Mouse (Mus musculus) C2C12 (cell line): Measurements from ENCODE around the gene Ror2. TPM values are rescaled to one million over a fixed set of nuclear protein-coding genes. Genes with fewer than 3 reads are reported as not detected.

ENCODE experiments used
- H3K27me3 ChIP-seq: one replicate; pipeline ENCODE4 v1.6.1; 2011; ENCODE audit not compliant: control insufficient read depth, insufficient read depth, insufficient read length
- H3K36me3 ChIP-seq: one replicate; pipeline ENCODE4 v1.6.1; 2011; ENCODE audit not compliant: control insufficient read depth, insufficient read depth
- H3K4me3 ChIP-seq: one replicate; pipeline ENCODE4 v1.5.1; 2011; ENCODE audit warnings: mild to moderate bottlenecking, control low read depth; ENCODE audit not compliant: poor library complexity, insufficient read depth, severe bottlenecking
- H3K79me2 ChIP-seq: one replicate; pipeline ENCODE4 v1.6.1; 2011; ENCODE audit not compliant: control insufficient read depth, insufficient read depth
- H3K79me3 ChIP-seq: one replicate; pipeline ENCODE4 v1.6.1; 2011; ENCODE audit warnings: low read depth, control low read depth
- H3ac ChIP-seq: one replicate; pipeline ENCODE3; 2011; ENCODE audit warnings: low read depth; ENCODE audit not compliant: control insufficient read depth, insufficient read length
- CEBPB ChIP-seq: IDR thresholded peaks from one replicate; pipeline ENCODE4 v1.6.1; 2011; ENCODE audit warnings: low read depth, mild to moderate bottlenecking, control low read depth, moderate library complexity
- CTCF ChIP-seq: IDR thresholded peaks from one replicate; pipeline ENCODE4 v1.5.1; 2011; ENCODE audit not compliant: control insufficient read depth, insufficient read depth, insufficient read length
- FOSL1 ChIP-seq: IDR thresholded peaks from one replicate; pipeline ENCODE4 v1.8.0; 2011; ENCODE audit warnings: mild to moderate bottlenecking, low read length; ENCODE audit not compliant: poor library complexity, insufficient read depth, severe bottlenecking
- MAX ChIP-seq: IDR thresholded peaks from one replicate; pipeline ENCODE4 v1.6.1; 2011; ENCODE audit warnings: mild to moderate bottlenecking, control low read depth
- MYOD1 ChIP-seq: IDR thresholded peaks from one replicate; pipeline ENCODE4 v1.6.1; 2011; ENCODE audit warnings: low read depth; ENCODE audit not compliant: control insufficient read depth, insufficient read length
- MYOG ChIP-seq: IDR thresholded peaks from one replicate; pipeline ENCODE4 v1.6.1; 2011; ENCODE audit not compliant: control insufficient read depth, insufficient read length; ENCODE audit errors: extremely low read depth
- USF1 ChIP-seq: IDR thresholded peaks from one replicate; pipeline ENCODE4 v1.6.1; 2011; ENCODE audit warnings: low read depth, mild to moderate bottlenecking, control low read depth, moderate library complexity
- polyA plus RNA-seq: library from polyadenylated mRNA; unstranded; fragments of >200 nt; fragmentation: generic; extraction: Trizol; gene quantifications from one replicate; pipeline ENCODE4 v1.2.1, GENCODE M21; 2012; ENCODE audit warnings: missing spikeins

Ror2 gene
- polyA plus RNA-seq, 1 experiment, result 0.13 TPM

- no peaks in the 10 kb centered on the region for H3K27me3 ChIP-seq
- H3K36me3 ChIP-seq, result no peaks in the 10 kb centered on the region
- H3K79me3 ChIP-seq, result no peaks in the 10 kb centered on the region
- H3ac ChIP-seq, result no peak overlapping the region
- TF ChIP-seq MYOD1, result no peak
- no peak for TF ChIP-seq CEBPB
- no peak for TF ChIP-seq MAX
- TF ChIP-seq FOSL1, result no peak
- TF ChIP-seq MYOG, result no peak
- TF ChIP-seq CTCF, result no peak
- TF ChIP-seq USF1, result no peak
- H3K4me3 ChIP-seq, result no peak overlapping the region
- no peaks in the 10 kb centered on the region for H3K79me2 ChIP-seq
Observed at GRCm38 (mm10) chr13:53095222-53095621, 190.7 kb downstream of the Ror2 start.

GRCm38 (mm10) chr13:53094658-53095057 is 191.3 kb downstream of the Ror2 start:
- TF ChIP-seq MYOD1, result no peak
- no peak for TF ChIP-seq CEBPB
- TF ChIP-seq USF1, result no peak
- TF ChIP-seq MYOG, result no peak
- TF ChIP-seq FOSL1, result no peak
- TF ChIP-seq MAX, result no peak
- no peak for TF ChIP-seq CTCF
- Histone ChIP-seq H3ac (no peak overlapping the region), H3K4me3 (no peak overlapping the region), H3K79me2 (no peaks in the 10 kb centered on the region), H3K79me3 (no peaks in the 10 kb centered on the region), H3K36me3 (no peaks in the 10 kb centered on the region), H3K27me3 (no peaks in the 10 kb centered on the region)

- Histone ChIP-seq H3K4me3 (no peak overlapping the region), H3K36me3 (no peaks in the 10 kb centered on the region), H3K79me3 (no peaks in the 10 kb centered on the region), H3K27me3 (no peaks in the 10 kb centered on the region), H3K79me2 (no peaks in the 10 kb centered on the region), H3ac (no peak overlapping the region)
- TF ChIP-seq MYOD1, result no peak
- TF ChIP-seq MYOG, result no peak
- no peak for TF ChIP-seq CEBPB
- TF ChIP-seq MAX, result no peak
- no peak for TF ChIP-seq FOSL1
- no peak for TF ChIP-seq CTCF
- TF ChIP-seq USF1, result no peak
Observed at GRCm38 (mm10) chr13:53093407-53093806, 192.5 kb downstream of the Ror2 start.

GRCm38 (mm10) chr13:53086552-53087282 is 199.2 kb downstream of the Ror2 start:
- H3K27me3 ChIP-seq, result no peaks in the 10 kb centered on the region
- H3ac ChIP-seq, result no peak overlapping the region
- no peaks in the 10 kb centered on the region for H3K79me2 ChIP-seq
- no peak for TF ChIP-seq CTCF
- no peak for TF ChIP-seq FOSL1
- no peak for TF ChIP-seq USF1
- TF ChIP-seq CEBPB, result no peak
- no peak overlapping the region for H3K4me3 ChIP-seq
- no peaks in the 10 kb centered on the region for H3K79me3 ChIP-seq
- no peaks in the 10 kb centered on the region for H3K36me3 ChIP-seq

- H3K79me3 ChIP-seq, result no peaks in the 10 kb centered on the region
- TF ChIP-seq MAX, result no peak
- TF ChIP-seq MYOD1, result no peak
- no peak for TF ChIP-seq CEBPB
- no peak for TF ChIP-seq USF1
- TF ChIP-seq FOSL1, result no peak
- no peak for TF ChIP-seq MYOG
- no peak for TF ChIP-seq CTCF
- H3ac ChIP-seq, result no peak overlapping the region
- no peaks in the 10 kb centered on the region for H3K27me3 ChIP-seq
- H3K36me3 ChIP-seq, result no peaks in the 10 kb centered on the region
- no peaks in the 10 kb centered on the region for H3K79me2 ChIP-seq
- no peak overlapping the region for H3K4me3 ChIP-seq
Observed at GRCm38 (mm10) chr13:53081846-53082245, 204.1 kb downstream of the Ror2 start.
